Mouse (Mus musculus): ENCODE results near the gene Gm20708.
A peak's percentile ranks its signal among the peaks of the same experiment; 100 is the strongest.
"Not testable (repeated sequence)": the region's sequence is repeated elsewhere in the genome, so short reads cannot be mapped to it uniquely, and the experiment has no call there.

Gene Gm20708

GRCm38 (mm10) chr11:117815850-117816249 is 6.4 kb downstream of the Gm20708 start:
- DNase-seq, result not testable (repeated sequence)

GRCm38 (mm10) chr11:117816389-117816996 is 7.0 kb downstream of the Gm20708 start:
- DNase-seq, result no peak

- DNase-seq, result no peak
These were observed 9.6 kb downstream of the Gm20708 start for GRCm38 (mm10) chr11:117819095-117819494.

GRCm38 (mm10) chr11:117820173-117820572 is 10.7 kb downstream of the Gm20708 start:
- no peak for DNase-seq

GRCm38 (mm10) chr11:117821868-117822267 is 12.4 kb downstream of the Gm20708 start:
- DNase-seq, result no peak

GRCm38 (mm10) chr11:117822728-117823241 is 13.3 kb downstream of the Gm20708 start:
- DNase-seq, result no peak

GRCm38 (mm10) chr11:117823411-117823810 is 13.9 kb downstream of the Gm20708 start:
- no peak for DNase-seq

GRCm38 (mm10) chr11:117824060-117824969 is 14.8 kb downstream of the Gm20708 start:
- DNase-seq, result peak; percentile 82

- peak; percentile 76 for DNase-seq
These were observed 16.0 kb downstream of the Gm20708 start, which contains the start of the genes Afmid and Tk1 for GRCm38 (mm10) chr11:117825333-117826101. TSS of gene Afmid (plus strand) at chr11:117825924. TSS of gene Tk1 (minus strand) at chr11:117826092.

GRCm38 (mm10) chr11:117826164-117826563 is 16.7 kb downstream of the Gm20708 start:
- DNase-seq, result no peak

- peak; percentile 40 for DNase-seq
These were observed 17.4 kb downstream of the Gm20708 start for GRCm38 (mm10) chr11:117826916-117827315.

- DNase-seq, result peak; percentile 55
These were observed 17.9 kb downstream of the Gm20708 start for GRCm38 (mm10) chr11:117827386-117827785.

- peak; percentile 62 for DNase-seq
These were observed 18.9 kb downstream of the Gm20708 start for GRCm38 (mm10) chr11:117828149-117828887.

- no peak for DNase-seq
These were observed 19.6 kb downstream of the Gm20708 start for GRCm38 (mm10) chr11:117828888-117829604.

GRCm38 (mm10) chr11:117829671-117830215 is 20.3 kb downstream of the Gm20708 start:
- DNase-seq, result no peak

- DNase-seq, result no peak
These were observed 20.9 kb downstream of the Gm20708 start for GRCm38 (mm10) chr11:117830401-117830800.

- peak; percentile 95 for DNase-seq
These were observed 22.9 kb downstream of the Gm20708 start for GRCm38 (mm10) chr11:117832086-117832969.

- not testable (repeated sequence) for DNase-seq
These were observed 24.0 kb downstream of the Gm20708 start for GRCm38 (mm10) chr11:117833509-117833908.

- no peak for DNase-seq
These were observed 24.6 kb downstream of the Gm20708 start for GRCm38 (mm10) chr11:117834086-117834485.

GRCm38 (mm10) chr11:117836306-117836705 is 26.8 kb downstream of the Gm20708 start:
- no peak for DNase-seq
